Mouse (Mus musculus) heart, postnatal 0 days (tissue): ENCODE measurements at regions not wholly inside any gene's neighbourhood (a gene's known extent, or its start where the extent isn't known, plus 50 kb on each side); places are given as distances from the start of the nearest gene placed in this dataset.

ENCODE experiments used
- CTCF ChIP-seq: IDR thresholded peaks from 2 replicates; pipeline ENCODE4 v1.5.1; 2016; ENCODE audit warnings: antibody characterized with exemption, control low read depth, low read depth
- EP300 ChIP-seq: IDR thresholded peaks from 2 replicates; pipeline ENCODE4 v1.6.1; 2016; ENCODE audit warnings: antibody characterized with exemption, low read depth

GRCm38 (mm10) chr13:52369851-52370250 is 161.2 kb downstream of the Diras2 start:
- TF ChIP-seq CTCF (no peak), EP300 (no peak)
